23 mouse cellular contexts compared by ENCODE assay signal in genomic region chr1:26511368-26511767, GRCm38 (mm10).
"Had no signal": no experiment of that assay in that cellular context is flagged by ENCODE, and none has a peak within 500 bp of the region (broad histone marks: within the 10 kb centered on the region; RNA-seq: fewer than 3 reads in every experiment).

No protein-coding gene starts in this region.

- DNase-seq: kidney, adult 2 months; kidney, postnatal 25 days; layer of hippocampus, postnatal 36 days; left cerebral cortex, postnatal 4 days; liver, postnatal 0 days; lung, embryonic 14.5 days; right cerebral cortex, adult 18-20 months; right cerebral cortex, postnatal 14 days; right cerebral cortex, postnatal 4 days; thymus, adult 2 months; thymus, postnatal 14 days; thymus, postnatal 4 days had no signal

- H3K4me2 ChIP-seq: limb, embryonic 12.5 days; limb, embryonic 15.5 days; liver, embryonic 11.5 days; lung, embryonic 14.5 days had no signal

- ATAC-seq: intestine, postnatal 0 days; liver, postnatal 0 days; lung, postnatal 0 days had no signal

- H3K4me1 ChIP-seq: limb, embryonic 12.5 days; limb, embryonic 15.5 days had no signal

- H3K27ac ChIP-seq: kidney, postnatal 0 days; layer of hippocampus, adult 2 months; left cerebral cortex, adult 2 months; limb, embryonic 12.5 days; limb, embryonic 15.5 days; liver, embryonic 14.5 days; macrophage; stomach, postnatal 0 days had no signal

- H3K36me3 ChIP-seq: limb, embryonic 12.5 days; limb, embryonic 15.5 days had no signal

- H3K9ac ChIP-seq: limb, embryonic 12.5 days; limb, embryonic 15.5 days; liver, embryonic 14.5 days; liver, postnatal 0 days; lung, embryonic 14.5 days had no signal

- H3K4me3 ChIP-seq: layer of hippocampus, adult 2 months; left cerebral cortex, adult 2 months; limb, embryonic 12.5 days; limb, embryonic 15.5 days had no signal

- H3K9me3 ChIP-seq: limb, embryonic 12.5 days; limb, embryonic 15.5 days had no signal

- H3K27me3 ChIP-seq: limb, embryonic 12.5 days; limb, embryonic 15.5 days had no signal
